Mouse (Mus musculus) c-Kit-negative CD71-positive TER-119-positive erythroid progenitor cells, embryonic 14.5 days (primary cell): ENCODE data around the gene Prkar2b.

Source experiments
- DNase-seq: peaks from one replicate; pipeline ENCODE4 v3.0.0-alpha.2; 2013; ENCODE audit warnings: low read depth, low spot score

Prkar2b gene

GRCm38 (mm10) chr12:32060247-32061089 is 628 bp downstream of the Prkar2b start:
- no peak for DNase-seq

GRCm38 (mm10) chr12:32059707-32060106 is 1.4 kb downstream of the Prkar2b start:
- no peak for DNase-seq

GRCm38 (mm10) chr12:32059135-32059534 is 2.0 kb downstream of the Prkar2b start:
- DNase-seq = no peak

DNA sequence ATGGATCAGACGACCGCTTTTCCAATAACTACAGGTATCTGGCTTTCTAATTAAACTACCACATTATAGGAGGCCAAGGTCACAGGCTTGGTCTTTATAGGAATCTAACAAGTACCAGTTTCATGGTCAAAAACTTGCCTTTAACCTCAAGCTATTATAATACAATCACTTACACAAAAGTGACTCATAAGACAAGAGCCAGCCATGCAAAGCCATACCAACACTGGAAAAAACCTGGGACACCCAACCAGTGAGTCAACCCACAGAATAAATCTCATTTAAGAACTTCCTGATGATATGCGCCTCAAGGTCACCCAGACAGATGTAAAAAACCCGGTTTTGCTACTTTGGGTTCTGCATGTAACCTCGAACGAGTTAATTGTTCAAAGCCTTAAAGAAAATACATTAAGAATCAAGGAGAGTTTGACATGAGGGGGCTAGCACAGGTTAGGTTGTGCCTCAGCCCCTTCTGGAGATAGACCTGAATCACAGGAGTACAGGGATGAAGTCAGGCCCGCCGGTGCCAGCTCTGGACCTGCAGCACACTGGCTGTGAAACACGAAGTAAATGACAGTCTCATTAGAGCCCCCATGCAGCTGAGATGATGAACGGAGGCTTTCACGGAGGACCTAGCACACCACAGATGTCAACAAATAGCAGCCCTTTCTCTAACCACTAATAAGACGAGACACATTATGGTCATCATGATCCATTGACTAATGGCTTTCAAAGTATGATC is 3.5 kb downstream of the Prkar2b start:
- no peak for DNase-seq

DNA sequence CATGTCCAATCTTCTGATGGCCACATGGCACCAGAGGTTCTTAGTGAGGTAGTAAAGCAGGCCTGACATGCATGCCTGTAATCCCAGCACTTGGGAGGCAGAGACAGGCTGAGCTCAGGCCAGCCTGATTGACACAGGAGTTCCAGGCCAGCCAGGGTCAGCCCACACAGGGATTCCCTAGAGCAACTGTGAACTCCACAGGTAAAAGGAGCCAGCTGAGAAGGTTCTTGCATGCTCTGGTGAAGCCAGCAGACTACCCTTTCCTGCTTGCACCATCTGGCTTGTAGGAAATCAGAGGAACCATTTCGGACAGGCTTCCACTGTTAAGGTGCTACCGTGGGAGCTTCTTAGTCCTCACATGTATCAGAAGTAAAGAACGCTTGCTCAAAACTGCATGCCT is 5.3 kb downstream of the Prkar2b start:
- DNase-seq = no peak

DNA sequence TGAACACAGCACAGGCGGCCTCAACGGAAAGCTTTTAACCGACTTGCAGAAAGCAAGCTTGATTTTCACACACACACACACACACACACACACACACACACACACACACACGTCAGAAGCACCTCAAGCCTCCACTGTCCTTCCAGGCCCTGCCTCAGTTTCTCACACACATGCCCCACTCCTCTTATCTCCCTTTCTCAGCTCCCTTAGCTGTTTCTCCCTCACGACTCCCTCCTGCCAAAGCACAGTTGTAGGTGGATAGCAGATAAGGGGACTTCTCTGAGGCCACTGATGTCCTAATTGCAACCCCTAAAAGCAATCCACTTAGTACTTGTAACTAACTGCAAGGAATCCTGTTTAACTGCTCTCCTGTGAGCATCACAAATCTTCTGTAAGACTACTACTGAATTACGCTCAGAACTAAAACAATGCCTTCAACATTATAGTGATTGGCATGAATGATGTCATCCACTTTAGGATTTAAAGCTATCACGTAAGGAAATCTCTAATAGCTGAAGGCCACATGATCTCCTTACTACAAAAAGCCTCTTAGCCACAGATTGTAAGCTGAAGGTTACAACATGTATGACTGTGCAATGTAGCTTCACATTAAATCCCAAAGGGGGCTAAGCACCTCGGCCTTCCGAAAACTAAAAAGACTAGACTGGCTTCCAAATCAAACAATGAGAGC is 6.5 kb downstream of the Prkar2b start:
- DNase-seq = no peak

DNA sequence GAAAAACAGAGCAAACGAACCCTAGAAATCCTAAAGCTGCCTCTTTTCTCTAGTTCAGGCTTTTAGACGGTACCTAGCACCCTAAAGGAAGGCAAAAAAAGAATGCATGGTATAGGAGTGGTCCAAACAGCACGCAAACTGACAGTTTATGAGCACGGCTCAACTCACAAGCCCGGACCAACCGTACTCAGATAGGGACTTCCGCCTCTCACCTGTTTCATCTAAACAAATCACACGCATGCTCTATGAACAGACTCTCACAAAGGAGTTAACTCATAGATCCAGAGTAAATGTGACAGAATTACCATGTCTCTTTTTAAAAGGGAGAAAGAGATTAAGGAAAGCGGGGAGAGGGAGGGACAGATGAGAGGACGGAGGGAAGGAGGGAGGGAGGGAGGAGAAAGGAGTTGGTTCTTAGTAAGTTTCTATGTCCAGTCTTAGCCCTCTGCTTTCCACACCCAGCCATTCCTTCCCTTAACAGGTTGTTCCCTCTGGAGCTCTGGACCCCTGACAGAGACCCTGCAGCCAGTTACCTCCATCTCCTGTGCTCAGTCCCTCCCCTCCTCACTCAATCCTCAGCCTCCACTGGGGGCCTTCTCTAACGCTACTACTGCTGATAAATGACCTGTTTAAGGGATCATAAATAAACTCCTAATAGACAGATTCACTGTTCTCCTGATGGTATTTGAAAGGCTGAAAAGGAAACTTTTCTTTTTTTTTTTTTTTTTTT is 7.3 kb downstream of the Prkar2b start:
- no peak for DNase-seq

GRCm38 (mm10) chr12:32052882-32053281 is 8.2 kb downstream of the Prkar2b start:
- no peak for DNase-seq

DNA sequence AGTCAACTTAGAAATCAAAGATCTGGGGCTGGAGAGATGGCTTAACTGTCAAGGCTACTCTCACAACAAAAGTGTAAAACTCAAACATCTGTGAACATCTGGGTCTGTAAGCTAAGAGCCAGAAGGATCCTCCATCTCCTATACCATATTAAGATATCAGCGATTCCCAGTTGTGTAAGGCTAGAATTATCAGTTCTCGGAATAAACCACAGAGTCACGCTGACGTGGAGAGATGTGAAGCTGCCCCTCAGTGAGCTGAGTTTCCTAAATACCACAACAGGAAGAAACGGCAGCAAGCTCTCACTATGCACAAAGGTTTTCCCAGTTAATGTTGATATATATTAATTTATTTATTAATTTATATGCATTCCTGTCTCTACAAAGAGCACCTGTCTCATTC is 10.9 kb downstream of the Prkar2b start:
- peak; percentile 88 for DNase-seq

DNA sequence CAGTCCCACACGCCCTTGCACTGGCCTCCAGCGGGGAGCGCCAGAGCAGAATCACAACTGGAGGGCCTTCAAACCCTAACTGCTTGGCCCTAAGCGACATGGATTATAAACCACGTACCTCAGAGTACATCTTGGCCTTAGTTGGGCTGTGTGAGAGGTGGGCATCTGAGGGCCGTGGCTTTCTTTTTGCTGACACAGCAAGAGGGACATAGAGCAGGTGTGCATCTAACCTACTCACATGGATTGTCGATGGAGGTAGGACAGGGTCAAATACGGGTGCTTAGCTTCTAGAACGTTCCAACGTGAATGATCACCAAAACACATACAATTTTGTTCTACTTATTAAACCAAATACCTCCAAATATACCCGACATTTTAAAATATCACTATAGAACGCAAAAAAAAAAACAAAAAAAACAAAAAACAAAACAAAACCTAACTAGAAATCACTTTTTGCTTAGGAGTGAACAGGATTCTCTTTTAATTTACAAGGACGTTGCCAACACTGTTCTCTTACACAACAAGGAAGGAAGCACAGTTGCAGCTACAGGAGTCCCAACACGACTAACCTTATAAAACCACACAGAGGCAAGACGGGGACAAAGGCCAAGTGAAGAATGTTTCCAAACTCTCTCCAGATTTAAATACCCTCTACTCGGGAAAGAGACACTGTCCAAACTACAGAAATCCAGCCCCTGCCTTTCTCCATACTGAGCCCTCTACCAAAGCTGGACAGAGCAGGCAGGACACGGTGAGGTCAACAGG is 15.3 kb downstream of the Prkar2b start:
- DNase-seq = no peak

- DNase-seq = no peak
These were observed 16.5 kb downstream of the Prkar2b start for GRCm38 (mm10) chr12:32044487-32045134.

GRCm38 (mm10) chr12:32033536-32033935 is 27.6 kb downstream of the Prkar2b start:
- no peak for DNase-seq

GRCm38 (mm10) chr12:32032917-32033316 is 28.2 kb downstream of the Prkar2b start:
- DNase-seq = no peak

GRCm38 (mm10) chr12:32018376-32018750 is 42.7 kb downstream of the Prkar2b start:
- no peak for DNase-seq

DNA sequence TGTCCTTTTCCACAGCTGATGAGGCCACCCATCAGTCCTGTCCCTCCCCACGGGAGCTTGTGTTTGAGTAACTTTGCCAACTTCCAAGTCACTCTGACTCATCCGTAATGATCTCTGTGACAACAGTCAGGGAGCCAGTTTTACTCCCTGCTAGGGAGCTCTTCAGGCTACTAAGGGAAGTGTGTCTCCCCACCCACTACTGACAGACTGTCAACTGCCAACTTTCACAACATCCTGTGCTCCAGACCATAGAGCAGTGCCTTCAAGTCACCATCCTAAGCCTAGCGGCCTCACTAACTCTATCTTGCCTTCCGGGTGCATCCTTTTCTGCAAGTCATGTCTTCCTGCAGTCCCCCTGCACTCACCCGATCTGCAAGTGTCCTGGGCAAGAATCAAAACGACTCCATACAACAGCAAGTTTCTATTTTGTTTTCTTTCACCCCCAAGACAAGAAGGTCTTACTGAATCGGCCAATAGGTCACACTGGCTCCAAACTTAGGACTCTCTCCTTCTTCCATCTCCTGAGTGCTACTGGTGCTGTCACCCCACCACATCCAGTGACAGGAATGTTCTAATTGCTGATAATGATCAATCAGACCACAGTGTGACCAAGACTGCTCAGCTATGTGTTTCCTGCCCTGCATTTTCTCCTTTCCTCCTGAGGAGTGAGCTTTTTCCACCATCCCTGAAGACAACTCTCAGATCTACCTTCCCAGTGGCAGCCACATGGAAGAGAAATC is 43.3 kb downstream of the Prkar2b start:
- DNase-seq = peak; percentile 33

DNA sequence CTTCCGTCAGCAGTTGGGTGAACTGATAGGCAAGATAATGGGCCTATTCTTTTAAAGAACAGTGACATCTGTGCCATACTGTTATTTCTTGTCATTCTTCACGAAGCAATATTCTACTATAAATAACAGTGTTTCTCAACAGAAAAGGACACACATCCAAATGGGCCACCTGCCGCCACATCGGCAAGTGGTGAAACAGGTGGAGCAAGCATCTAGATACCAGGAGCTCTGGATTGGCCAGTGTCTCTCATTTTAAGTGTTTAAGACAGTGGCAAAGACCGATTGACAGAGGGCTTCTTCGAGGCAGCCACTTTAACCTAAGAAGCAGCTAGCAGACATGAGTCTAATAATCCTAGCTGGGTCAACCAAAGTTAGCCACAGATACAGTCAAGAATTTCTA is 44.6 kb downstream of the Prkar2b start:
- DNase-seq = no peak

DNA sequence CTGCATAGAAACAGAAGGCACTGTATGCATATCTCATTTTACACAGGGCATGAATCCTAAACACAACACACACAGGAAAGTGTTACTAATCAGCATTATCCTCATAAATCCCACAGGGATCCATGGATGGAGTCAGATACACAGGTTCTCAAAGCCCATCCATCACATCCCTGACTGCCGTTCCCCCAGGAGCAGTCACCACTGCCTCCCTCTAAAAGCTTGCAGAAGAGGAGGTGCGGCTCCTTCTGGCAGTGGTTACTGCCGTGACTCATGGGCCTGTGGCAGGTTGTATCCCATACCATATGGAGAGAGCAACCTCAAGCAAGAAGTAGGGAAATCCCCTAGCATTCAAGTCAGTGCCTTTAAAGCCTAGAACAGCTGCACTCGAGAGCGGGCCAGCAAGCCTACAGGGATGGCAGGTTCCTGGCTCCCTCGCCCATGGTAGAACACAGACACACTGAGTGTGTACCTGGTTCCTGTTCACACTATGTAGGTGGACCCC is 45.8 kb downstream of the Prkar2b start:
- DNase-seq = no peak

DNA sequence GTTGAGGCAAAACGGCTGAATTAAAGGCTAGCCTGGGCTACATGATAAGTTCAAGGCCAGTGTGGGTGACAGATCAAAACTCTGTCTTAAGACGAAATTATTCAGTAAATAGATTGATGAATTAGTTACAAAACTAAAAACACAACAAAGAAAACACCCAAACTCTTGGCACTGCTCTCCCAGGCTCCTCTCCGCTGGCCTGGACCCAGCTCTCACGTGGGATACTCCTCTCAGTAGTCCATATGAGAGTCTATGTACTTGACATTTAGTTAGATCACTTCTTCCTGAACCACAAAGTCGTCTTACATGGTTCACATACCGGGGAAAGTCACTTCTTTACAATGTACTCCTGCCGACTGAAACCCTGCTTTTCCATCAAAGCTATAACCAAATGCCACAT is 46.3 kb downstream of the Prkar2b start:
- DNase-seq = no peak

- no peak for DNase-seq
These were observed 48.9 kb downstream of the Prkar2b start for GRCm38 (mm10) chr12:32012169-32012568.

DNA sequence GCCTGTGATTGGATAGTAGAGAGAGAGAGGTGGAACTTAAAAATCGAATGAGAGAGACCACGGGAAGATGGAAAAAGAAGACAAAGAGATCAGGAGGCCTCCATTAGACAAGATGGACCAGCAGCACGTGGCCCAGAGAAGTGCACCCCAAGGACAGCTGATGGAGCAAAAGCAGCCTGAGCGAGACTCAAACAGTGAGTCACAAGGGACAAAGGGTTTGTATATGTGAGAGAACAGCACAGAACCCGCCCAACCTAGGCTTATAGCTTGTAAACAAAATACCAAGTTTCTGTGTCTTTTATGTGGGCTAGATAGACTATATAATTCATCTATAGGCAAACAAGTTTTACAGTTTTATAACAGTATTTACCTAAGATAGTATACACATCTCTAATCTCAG is 50.0 kb downstream of the Prkar2b start:
- DNase-seq = no peak
